Mouse (Mus musculus): ENCODE data around the gene Gm20388. TPM values are rescaled to one million over a fixed set of nuclear protein-coding genes. Genes with fewer than 3 reads are reported as not detected.

Gene Gm20388
- polyA plus RNA-seq, 1 experiment: 18.7 TPM

DNA sequence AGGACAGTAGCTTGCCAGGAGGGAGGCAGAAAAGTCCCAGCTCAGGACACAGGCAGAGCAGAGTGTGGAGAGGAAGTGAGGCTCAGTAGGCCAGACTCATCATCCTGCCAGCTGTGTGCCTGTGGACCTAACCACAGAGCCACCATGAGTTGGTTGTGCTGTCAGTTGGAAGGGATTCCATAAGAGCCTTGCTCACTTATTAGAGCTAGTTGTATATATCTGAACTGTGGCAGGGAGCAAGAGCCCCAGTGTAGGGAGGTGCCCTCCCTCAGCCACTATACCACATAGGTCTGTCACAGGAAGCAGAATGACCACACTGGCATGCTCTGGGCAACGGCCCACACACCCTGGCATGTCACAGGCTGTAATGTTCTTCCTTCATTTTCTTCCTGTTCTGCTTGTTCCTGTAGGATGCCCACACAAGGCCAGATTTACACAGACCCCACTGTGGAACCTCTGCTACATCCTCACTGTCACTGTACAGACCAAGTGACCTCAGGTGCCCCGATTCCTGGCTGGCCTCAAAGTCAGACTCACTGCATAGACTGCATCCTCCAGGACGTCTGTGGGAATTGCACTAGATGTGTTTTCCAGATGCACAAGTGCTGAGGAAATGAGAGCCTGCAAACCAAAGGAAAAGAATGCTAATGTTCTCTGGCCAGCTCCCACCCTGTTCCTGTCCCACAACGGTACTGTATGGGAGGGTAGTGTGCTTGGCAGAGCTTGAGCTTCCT, 4155.9 kb downstream of the Gm20388 start:
- Histone ChIP-seq H3K4me3 (replicated peaks; ENCODE audit: insufficient read depth, low read depth, low read length) (no peak overlapping the region), H3K4me1 (ENCODE audit: control insufficient read depth, insufficient read depth, low read length) (peaks cover 5% of the 10 kb centered on the region; the same call in 1 of the 2 replicates), H3K27me3 (ENCODE audit: control insufficient read depth, insufficient read depth, low read length) (no peaks in the 10 kb centered on the region), H3K27ac (ENCODE audit: insufficient read depth, low read length) (no peak overlapping the region)
- DNase-seq: no peak
- 62% methylated on average over 4 of the region's 4 CpGs for WGBS
- TF ChIP-seq CTCF (IDR thresholded peaks at IDR 0.05; ENCODE audit: borderline replicate concordance, insufficient read depth, low read depth, low read length) (no peak), POLR2A (IDR thresholded peaks at IDR 0.05; ENCODE audit: borderline replicate concordance, insufficient read depth, low read length) (no peak)

DNA sequence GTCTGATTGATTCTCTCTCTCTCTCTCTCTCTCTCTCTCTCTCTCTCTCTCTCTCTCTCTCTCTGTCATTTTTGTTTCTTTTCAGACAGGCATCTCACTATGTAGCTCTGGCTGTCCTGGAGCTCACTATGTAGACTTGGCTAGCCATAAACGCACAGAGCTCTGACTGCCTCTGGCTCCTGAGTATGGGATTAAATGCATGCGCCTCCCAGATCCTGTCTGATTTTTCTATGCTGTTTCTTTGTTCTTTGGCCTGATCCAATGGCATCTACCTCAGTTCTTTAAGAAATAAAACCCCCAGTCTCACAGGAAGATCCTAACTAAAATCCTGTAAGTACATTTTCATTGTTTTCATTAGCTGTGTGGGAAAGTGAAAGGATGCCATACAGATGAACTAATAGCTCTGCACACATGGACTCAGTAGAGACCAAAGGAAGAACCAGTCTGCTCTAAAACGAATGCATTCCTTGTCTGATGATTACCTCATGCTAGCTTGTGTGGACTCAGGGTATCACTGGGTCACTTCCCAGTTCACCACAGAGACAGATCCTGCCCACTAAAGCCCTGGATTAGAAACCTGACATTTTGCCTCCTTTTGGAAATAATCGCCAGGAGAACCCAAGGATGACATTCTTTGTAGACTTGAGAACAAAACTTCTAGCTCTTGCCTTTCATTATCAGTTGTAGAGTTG, 4156.6 kb downstream of the Gm20388 start:
- 79% methylated on average over 4 of the region's 4 CpGs for WGBS
- no peak for DNase-seq
- H3K4me1 ChIP-seq (ENCODE audit: control insufficient read depth, insufficient read depth, low read length): peaks cover 5% of the 10 kb centered on the region; the same call in 1 of the 2 replicates
- no peaks in the 10 kb centered on the region for H3K27me3 ChIP-seq (ENCODE audit: control insufficient read depth, insufficient read depth, low read length)
- no peak overlapping the region for H3K27ac ChIP-seq (ENCODE audit: insufficient read depth, low read length)
- TF ChIP-seq CTCF (IDR thresholded peaks at IDR 0.05; ENCODE audit: borderline replicate concordance, insufficient read depth, low read depth, low read length) (no peak), POLR2A (IDR thresholded peaks at IDR 0.05; ENCODE audit: borderline replicate concordance, insufficient read depth, low read length) (no peak)
- no peak overlapping the region for H3K4me3 ChIP-seq (replicated peaks; ENCODE audit: insufficient read depth, low read depth, low read length)

DNA sequence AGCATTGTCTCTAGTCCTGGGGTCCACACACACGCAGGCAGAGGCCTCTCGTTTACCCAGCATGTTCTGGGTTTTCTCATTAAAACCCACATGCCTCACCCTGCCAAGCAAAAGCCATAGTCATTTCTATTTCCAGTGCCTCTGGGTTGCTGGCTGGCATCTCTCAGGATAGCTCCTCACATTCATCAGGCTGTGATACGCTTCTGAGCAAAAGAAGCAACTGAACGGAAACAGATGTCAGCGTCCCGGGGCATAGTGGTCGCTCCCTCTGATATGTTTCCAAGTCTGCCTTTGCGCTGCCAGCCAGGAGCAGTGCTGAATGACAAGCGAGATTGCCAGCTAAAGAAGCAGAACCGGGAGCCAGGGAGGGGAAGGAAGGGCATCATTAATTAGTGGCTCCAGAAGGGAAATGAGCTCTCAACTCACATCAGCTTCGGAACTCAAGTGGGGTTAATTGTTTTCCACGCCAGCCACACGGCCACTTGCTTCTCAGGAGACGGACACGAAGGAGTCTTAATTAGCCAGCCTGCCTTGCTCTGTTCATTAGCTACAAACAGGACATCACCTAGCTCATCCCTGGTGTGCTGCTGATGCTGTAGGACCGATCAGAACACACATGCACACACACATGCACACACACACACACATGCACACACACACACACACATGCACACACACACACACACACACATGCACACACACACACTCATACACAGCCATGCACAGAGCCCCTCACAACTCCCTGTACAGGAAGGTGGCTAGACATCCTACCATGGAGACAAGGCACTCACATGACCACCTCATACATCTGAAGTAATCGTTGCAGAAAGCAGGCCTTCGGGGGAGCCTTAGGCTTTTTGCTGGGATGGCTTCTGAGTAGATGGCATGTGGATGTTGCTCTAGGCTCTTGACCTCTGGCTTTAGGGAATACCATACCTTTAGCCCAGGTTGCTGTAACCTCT, 4160.0 kb downstream of the Gm20388 start:
- Histone ChIP-seq H3K27me3 (ENCODE audit: control insufficient read depth, insufficient read depth, low read length) (no peaks in the 10 kb centered on the region), H3K4me1 (ENCODE audit: control insufficient read depth, insufficient read depth, low read length) (peaks cover 5% of the 10 kb centered on the region; the same call in 1 of the 2 replicates), H3K4me3 (replicated peaks; ENCODE audit: insufficient read depth, low read depth, low read length) (no peak overlapping the region), H3K27ac (ENCODE audit: insufficient read depth, low read length) (no peak overlapping the region)
- DNase-seq: peak; percentile 13 to 20
- no peak for TF ChIP-seq POLR2A (IDR thresholded peaks at IDR 0.05; ENCODE audit: borderline replicate concordance, insufficient read depth, low read length)
- no peak for TF ChIP-seq CTCF (IDR thresholded peaks at IDR 0.05; ENCODE audit: borderline replicate concordance, insufficient read depth, low read depth, low read length)
- 13% methylated on average over 18 of the region's 18 CpGs for WGBS

DNA sequence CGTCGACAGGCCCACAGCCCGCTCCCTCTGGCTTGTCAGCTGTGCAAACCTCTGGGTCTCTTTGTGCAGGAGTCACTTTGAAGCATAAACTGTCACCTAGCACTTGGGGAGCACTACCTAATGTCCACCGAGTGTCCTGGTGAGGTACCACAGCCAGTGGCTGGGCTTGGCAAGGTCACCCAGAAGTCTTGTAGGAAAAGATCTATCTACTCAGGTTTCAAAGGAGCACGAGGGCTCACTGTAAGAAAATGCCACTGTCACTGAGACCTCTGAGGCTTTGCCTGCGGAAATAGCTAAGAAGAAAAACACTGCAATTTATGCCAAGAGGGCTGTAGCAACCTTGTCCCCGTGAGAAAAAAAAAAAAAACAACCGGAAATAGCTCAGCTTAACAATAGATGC, 4165.3 kb downstream of the Gm20388 start:
- no peak for DNase-seq
- no peak overlapping the region for H3K4me3 ChIP-seq (replicated peaks; ENCODE audit: insufficient read depth, low read depth, low read length)
- no peaks in the 10 kb centered on the region for H3K4me1 ChIP-seq (ENCODE audit: control insufficient read depth, insufficient read depth, low read length)
- no peak for TF ChIP-seq POLR2A (IDR thresholded peaks at IDR 0.05; ENCODE audit: borderline replicate concordance, insufficient read depth, low read length)
- no peak for TF ChIP-seq CTCF (IDR thresholded peaks at IDR 0.05; ENCODE audit: borderline replicate concordance, insufficient read depth, low read depth, low read length)
- no peaks in the 10 kb centered on the region for H3K27me3 ChIP-seq (ENCODE audit: control insufficient read depth, insufficient read depth, low read length)
- WGBS: 71% methylated on average over 8 of the region's 8 CpGs
- no peak overlapping the region for H3K27ac ChIP-seq (ENCODE audit: insufficient read depth, low read length)

DNA sequence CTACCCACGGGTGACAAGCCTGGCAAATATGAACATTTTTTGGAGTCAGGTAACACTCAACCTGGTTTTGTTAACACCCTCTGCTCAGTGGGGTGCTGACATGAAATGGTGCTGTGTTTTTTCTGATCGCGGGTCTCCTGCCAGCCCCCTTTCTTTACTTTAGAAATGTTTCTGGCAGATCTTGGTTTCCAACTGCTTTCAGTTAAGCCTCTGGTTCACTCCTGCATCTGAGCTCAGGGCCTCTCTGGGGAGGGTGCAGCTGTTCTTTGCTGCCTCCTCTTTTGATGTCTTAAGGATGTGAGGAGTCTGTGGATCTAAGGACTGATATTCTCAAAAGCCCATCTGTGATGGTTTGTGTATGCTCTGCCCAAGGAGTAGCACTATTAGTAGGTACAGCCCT, 4165.8 kb downstream of the Gm20388 start:
- Histone ChIP-seq H3K27ac (ENCODE audit: insufficient read depth, low read length) (no peak overlapping the region), H3K27me3 (ENCODE audit: control insufficient read depth, insufficient read depth, low read length) (no peaks in the 10 kb centered on the region), H3K4me3 (replicated peaks; ENCODE audit: insufficient read depth, low read depth, low read length) (no peak overlapping the region), H3K4me1 (ENCODE audit: control insufficient read depth, insufficient read depth, low read length) (no peaks in the 10 kb centered on the region)
- TF ChIP-seq CTCF (IDR thresholded peaks at IDR 0.05; ENCODE audit: borderline replicate concordance, insufficient read depth, low read depth, low read length) (no peak), POLR2A (IDR thresholded peaks at IDR 0.05; ENCODE audit: borderline replicate concordance, insufficient read depth, low read length) (no peak)
- WGBS: 49% methylated on average over 3 of the region's 3 CpGs
- DNase-seq: no peak

DNA sequence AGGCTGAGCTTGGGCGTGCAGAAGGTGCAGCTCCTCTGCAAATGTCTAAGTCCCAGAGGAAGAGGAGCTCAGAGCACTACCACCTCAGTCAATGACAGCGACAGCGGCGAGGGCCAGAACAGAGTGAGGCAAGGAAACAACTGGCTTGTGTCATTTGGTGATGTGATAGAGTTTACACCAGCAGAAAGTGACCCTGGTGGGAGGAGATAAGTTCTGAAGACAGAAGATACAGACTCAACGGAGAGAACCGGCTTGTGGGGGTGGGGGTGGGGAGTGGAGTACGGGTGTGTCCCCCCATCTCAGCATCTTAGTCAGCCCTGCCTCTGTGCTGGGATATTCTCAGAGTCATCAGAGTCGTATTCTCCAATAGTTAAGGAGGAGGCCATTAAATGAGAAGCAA, 4166.7 kb downstream of the Gm20388 start:
- Histone ChIP-seq H3K4me1 (ENCODE audit: control insufficient read depth, insufficient read depth, low read length) (no peaks in the 10 kb centered on the region), H3K27ac (ENCODE audit: insufficient read depth, low read length) (no peak overlapping the region), H3K4me3 (replicated peaks; ENCODE audit: insufficient read depth, low read depth, low read length) (no peak overlapping the region), H3K27me3 (ENCODE audit: control insufficient read depth, insufficient read depth, low read length) (no peaks in the 10 kb centered on the region)
- TF ChIP-seq CTCF (IDR thresholded peaks at IDR 0.05; ENCODE audit: borderline replicate concordance, insufficient read depth, low read depth, low read length): no peak
- no peak for TF ChIP-seq POLR2A (IDR thresholded peaks at IDR 0.05; ENCODE audit: borderline replicate concordance, insufficient read depth, low read length)
- WGBS: 90% methylated on average over 8 of the region's 8 CpGs
- DNase-seq: no peak

DNA sequence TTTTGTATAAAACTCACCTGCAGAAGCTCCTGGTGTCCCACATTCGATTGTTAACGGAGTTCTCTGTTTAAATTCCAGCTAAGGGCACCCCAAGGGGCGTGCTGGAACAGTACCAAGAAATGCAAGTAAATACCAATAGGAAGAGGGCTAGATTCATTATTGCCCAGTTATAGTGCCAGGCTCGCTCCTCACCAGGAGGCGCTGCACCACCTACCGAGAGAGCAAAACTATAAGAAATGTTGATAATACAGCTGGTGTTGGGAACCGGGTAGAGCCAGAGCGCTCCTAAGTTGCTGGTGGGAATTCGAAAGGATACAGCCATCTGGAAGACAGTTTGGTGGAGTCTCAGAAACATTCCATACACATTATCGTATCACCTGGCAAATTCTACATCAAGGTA, 4167.4 kb downstream of the Gm20388 start:
- no peak for DNase-seq
- no peaks in the 10 kb centered on the region for H3K4me1 ChIP-seq (ENCODE audit: control insufficient read depth, insufficient read depth, low read length)
- H3K27me3 ChIP-seq (ENCODE audit: control insufficient read depth, insufficient read depth, low read length): no peaks in the 10 kb centered on the region
- TF ChIP-seq POLR2A (IDR thresholded peaks at IDR 0.05; ENCODE audit: borderline replicate concordance, insufficient read depth, low read length) (no peak), CTCF (IDR thresholded peaks at IDR 0.05; ENCODE audit: borderline replicate concordance, insufficient read depth, low read depth, low read length) (no peak)
- 81% methylated on average over 10 of the region's 10 CpGs for WGBS
- no peak overlapping the region for H3K4me3 ChIP-seq (replicated peaks; ENCODE audit: insufficient read depth, low read depth, low read length)
- H3K27ac ChIP-seq (ENCODE audit: insufficient read depth, low read length): no peak overlapping the region
